Mouse (Mus musculus) urinary bladder, postnatal 25 days (tissue): ENCODE results near the gene Ubp1.

Source experiments
- DNase-seq: peaks from one replicate; pipeline ENCODE4 v3.0.0; 2022; ENCODE audit warnings: low spot score

Ubp1 gene

GRCm38 (mm10) chr9:113969399-113969798 lies 38.7 kb downstream of the Ubp1 start:
- no peak for DNase-seq

DNA sequence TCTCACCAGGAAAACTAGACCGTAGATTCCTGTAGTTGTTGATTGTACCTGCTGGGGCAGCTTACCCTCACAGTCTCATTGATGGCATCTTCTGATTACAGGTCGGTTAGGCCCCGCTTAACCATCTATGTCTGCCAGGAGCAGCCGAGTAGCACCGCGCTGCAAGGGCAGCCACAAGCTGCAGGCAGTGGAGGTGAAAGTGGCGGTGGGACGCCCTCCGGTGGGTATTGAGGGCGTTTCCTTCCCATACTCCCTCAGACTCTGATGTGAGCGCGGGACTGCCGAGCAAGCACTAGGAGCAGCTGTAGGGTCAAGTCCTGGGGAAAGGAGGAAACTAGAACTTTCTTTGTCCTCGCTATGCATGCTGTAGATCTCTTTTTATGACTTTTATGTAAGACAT lies 39.3 kb downstream of the Ubp1 start:
- no peak for DNase-seq

DNA sequence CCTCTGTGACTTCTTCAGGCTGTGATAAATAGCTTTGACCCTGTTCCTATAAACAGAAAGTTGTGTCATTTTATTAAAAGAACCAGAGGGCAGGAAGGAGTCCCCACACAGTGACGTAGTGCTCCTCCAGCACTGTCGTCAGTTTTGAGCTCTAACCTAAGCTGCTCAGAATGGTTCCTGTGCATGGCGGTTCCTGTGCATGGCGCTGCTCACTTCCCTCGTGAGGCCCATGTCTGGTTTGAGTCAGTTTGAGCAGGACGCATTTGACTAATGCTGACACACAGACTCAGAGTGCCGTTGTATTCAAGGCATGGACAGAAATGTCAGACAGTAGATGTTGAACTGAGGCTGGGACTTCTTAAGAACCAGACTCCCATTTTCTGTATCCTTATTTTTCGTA lies 40.9 kb downstream of the Ubp1 start:
- no peak for DNase-seq

- no peak for DNase-seq
Observed at GRCm38 (mm10) chr9:113973857-113974256, 43.1 kb downstream of the Ubp1 start.

DNA sequence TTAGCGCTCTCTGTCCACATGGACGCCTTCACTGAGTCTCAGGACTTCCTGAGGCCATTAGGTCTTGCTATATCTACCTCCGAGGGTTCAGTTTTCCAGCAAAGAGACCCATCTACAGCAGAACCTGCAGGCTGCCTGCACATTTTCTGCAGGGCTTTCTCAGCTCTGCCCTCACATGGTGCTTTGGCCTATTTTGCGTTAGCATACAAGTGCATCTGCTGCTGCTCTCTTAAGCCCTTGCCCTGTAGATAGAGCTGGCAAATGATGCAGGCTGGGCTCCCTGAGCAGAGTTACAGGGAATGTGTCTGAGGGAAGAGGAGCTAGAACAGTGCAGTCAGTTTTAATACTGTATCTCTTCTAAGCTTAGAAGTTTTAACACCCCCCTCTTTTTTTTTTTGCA lies 44.2 kb downstream of the Ubp1 start:
- no peak for DNase-seq

DNA sequence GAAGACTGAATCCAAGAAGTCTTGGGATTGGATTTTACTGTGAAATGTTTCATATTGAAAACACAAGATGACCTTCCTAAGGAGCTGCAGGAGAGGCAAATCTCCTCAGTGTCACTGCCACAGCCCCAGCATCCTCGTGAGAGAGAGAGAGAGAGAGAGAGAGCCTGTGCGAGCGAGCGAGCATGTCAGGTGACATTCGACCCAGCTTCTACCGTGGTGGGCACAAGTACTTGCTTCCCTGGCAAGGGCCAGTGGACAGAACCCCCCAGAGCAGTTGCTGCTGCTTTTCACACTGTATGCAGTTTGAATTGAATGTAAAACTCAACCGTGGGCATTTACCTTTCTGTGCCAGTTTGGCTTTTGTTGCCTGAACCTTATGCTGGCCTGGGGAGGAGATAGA lies 44.7 kb downstream of the Ubp1 start:
- DNase-seq = no peak

DNA sequence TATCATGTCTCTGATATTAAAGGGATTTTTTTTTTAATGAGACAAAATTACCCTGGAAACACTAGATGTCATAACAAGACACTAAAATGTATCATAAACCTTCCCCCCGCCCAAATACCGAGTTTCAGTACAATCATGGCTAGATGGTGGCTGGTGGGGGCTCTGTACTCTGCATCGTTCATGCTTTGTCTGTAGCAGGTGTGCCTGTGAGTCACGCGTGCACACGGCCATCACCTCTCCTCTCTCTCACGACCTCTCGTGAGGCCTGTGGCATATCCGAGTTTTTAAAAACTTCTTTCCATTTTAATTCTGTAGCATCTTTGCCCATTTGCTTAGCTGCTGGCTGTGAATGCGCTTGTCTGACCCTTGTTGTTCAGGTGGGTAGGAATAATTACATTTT lies 45.5 kb downstream of the Ubp1 start:
- no peak for DNase-seq

DNA sequence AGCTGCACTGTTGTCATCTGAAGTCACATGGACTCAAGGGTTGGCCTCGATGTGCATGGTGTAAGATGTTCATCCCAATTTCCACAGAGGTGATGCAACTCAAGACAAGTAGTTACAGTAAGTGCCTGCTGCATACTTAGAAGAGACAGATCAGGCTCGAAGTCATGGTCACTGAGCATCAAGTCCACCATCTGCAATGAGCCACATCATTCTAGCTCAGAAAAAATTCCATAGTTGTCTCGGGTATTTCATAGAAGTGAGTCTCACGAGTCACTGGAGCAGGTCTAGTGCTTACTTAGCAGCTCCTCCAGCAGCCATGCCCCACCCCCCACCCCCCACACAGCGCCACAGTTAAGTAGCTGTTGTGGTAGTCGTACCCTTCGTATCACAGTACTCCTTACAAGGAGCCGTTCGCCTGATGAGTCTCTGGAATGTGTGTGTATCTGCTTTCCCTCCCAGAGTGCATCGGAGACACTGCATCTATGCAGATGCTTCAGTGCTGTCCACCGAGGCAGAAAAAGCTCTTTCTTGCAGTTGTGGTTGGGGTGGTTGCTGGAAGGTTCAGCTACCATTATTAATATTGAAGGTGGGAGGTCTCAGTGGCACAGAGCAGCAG lies 46.6 kb downstream of the Ubp1 start:
- no peak for DNase-seq

DNA sequence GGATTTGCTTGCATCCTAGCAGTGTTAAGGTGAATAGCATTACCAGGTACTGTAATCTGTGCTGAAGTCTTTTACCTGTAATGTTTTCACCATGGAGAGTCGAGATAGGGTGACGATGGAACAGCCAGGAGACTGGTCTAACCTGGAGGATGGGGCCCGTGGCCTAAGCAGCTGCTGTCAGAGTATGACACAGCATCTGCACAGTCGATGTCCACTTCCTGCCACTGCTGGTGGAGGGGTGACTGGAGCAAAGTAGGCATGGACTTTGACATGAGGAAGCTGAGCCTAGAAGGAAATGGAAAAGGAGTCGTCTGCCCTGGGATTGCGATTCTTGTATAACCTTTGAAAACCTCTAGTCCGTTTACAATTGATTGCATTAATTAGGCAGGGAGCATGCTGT lies 47.9 kb downstream of the Ubp1 start:
- no peak for DNase-seq

DNA sequence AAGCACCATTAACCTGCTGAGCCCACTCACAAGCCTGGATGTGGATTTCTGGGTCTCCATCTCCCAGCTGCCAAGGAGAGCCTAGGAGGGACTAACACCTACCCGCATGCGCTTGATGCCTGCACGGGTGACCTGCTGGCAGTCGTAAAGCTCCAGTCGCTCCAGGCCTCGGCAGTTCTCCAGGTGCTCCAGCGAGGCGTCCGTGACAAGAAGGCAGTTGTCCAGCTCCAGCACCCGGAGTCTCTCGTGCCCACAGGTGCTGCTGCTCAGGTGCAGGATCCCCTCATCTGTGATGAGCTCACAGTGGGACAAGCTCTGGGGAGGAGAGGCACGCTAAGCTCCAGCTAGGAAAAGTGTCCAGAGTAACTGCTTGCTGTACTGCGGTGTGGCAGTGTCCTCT lies 48.6 kb downstream of the Ubp1 start:
- DNase-seq = no peak

GRCm38 (mm10) chr9:113981099-113981880 lies 50.6 kb downstream of the Ubp1 start:
- DNase-seq = no peak

DNA sequence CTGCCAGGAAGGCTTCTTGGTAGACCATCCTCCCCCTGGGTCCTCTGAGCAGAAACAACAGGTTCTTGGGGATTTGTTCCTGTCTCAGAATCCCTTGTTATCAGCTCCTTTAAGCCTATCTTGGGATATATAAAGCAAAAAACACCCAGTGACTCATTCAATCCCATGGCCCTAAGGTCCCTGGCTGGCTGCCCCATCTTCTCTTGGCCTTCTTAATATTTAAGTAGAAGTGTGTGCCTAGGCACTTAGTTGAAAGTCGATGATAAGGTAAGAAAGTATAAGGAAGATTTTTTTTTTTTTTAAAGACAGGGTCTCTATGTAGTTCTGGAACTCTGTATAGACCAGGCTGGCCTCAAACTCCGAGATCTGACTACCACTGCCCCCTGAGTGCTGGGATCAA lies 51.7 kb downstream of the Ubp1 start:
- no peak for DNase-seq

DNA sequence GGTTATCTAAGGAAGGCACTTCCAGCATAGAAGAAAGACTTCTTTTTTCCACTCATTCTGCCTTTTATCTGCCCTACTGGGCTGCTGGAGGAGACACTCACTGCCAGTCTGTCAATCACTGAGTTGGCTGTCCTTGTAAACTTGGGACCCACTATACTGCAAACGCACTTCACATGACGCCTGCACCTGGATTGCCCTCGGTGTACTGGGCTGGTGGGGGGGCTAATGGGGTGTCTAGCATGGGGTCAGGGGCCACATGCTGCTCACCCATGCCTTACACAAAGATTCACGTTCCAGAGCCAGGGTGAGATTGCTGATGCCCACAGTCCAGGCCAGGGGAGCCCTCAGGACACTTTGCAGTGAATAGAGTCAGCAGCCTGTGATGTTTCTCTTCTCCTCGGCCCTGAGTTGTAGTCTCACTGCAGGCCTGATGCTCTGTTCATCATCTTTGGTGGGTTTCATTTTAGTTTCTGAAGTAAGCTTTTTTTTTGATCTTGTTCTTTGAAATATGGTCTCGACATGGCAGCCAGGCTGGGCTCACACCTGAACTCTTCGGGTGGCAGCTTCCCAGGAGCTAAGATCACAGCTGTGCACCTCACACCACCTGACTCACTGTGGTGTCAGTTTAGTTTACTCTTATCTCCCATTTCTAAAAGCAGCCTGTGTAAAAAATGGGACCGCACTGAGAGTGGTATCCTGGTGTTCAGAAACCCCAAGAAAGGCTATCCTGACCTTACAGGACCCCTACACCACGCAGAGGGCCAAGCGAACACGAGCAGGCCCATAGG lies 52.3 kb downstream of the Ubp1 start:
- DNase-seq = no peak

DNA sequence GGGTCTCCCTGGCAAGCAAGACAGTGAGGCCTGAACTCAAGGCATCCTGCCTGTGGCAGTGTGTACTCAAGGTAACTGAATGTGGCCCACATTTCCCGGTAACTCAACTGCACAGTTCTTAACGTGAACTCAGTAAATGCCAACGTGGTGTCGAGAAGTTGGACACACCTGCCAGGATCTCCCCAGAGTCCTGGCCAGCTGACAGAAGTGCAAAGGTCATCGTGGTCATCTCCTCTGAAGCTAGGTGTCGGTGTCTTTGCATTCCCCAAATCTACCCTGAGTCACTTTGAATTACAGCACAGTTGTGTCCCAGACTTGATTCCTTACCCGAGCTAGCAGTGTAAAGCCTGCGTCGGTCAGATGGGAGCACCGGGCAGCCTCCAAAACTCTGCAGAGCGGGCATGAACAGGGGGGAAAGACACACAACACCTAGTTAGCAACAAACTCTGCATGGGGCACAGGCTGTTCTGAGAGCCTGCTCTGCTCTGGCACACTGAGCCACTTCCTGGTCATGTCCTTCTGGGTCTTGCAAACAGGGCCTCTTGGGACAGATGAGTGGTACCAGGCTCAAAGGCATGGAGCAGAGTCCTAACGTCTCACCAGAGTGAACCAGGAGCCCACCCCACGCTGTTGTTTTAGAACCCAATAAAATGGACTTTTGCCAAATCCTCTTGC lies 54.3 kb downstream of the Ubp1 start:
- DNase-seq = no peak

DNA sequence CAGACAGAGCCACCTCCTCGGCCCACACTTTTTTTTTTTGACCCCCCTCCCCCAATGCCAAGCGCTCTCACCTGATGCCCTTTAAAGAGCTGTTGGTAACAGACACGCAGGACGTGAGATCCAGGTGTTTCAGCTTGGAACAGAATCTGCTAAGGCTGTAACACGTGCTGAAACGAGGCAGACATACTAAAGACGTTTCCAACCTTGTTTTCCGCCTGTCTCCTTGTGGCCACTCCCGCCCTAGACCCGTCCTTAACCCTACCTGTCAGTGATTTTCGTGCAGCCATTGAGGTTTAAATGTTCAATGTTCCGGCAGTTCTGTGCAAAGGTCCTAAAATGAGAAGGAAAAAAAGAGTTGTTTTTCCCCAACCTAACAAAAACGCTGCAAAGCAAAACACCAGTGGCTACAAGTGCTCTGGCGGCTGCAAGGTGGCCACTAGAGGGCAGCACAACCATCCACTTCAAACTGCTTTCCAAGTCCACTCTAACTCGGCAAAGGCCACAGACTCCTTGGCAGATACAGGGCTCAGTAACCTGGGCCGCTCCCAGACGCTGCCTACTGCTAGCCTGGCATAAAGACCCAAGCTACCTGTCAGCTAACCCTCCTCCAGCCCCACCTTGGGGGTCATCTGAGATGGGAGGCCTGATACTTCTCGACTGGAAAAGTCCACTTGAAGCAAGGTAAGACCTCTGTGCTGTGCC lies 60.0 kb downstream of the Ubp1 start:
- DNase-seq = peak; percentile 78

DNA sequence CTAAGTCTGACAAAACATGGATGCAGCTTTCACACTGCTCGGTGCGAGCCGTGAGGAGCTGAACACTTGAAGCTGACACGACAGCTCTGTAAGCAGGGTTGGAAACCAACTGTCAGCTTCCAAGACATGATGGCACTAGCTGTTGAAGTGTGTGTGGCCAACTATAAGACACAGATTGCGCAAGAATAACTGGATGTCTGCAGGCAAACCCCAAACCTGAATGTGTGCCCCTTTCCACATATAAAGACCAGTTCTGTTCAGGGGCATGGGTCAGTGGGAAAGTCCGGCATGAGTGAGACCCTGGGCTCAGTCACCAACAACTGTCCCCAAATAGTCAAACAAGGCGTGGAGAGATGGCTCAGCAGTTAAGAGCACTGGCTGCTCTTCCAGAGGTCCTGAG lies 62.1 kb downstream of the Ubp1 start:
- DNase-seq = no peak

GRCm38 (mm10) chr9:113998311-113998710 lies 67.6 kb downstream of the Ubp1 start:
- no peak for DNase-seq

DNA sequence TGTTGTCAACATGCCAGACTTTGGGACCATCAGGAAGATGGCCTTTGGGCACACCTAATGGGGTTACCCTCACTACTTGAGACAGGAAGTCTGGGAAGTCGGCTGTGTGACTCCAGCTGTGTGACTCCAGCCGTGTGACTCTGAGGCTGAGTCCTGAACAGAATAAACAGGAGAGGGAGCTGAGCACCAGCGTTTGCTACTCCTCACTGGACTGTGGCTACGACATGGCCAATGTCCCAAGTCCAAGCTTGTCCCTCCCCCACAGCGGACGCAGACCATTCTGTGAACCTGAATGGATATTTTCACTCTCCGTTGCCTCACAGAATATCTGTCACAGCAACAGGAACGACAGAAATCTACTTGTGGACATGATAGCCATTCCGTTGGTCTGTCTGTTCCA lies 76.1 kb downstream of the Ubp1 start:
- DNase-seq = no peak

DNA sequence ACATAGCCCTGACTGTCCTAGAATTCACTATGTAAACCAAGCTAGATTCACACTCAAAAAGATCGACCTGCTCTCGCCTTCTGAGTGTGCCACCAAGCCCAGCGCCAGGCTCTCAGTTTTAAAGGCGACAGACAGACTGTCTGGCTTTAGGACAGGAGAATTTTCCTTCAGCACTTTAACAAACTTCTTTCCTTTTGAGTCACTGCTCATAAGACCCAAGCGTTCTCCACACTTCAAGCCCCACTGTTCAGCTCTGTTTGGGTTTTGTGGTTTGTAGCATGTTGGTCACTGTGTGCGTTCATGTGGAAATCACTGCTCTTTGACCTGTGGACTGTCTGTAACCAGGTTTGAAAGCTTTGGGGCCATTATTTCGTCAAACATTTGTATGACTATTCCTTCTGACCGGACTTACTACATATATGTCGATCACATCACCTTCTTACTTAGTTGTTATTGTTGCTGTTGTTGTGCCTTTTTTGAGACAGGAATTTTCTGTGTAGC lies 77.2 kb downstream of the Ubp1 start:
- DNase-seq = no peak

GRCm38 (mm10) chr9:114009526-114009925 lies 78.8 kb downstream of the Ubp1 start:
- no peak for DNase-seq

GRCm38 (mm10) chr9:114011203-114011602 lies 80.5 kb downstream of the Ubp1 start:
- no peak for DNase-seq

DNA sequence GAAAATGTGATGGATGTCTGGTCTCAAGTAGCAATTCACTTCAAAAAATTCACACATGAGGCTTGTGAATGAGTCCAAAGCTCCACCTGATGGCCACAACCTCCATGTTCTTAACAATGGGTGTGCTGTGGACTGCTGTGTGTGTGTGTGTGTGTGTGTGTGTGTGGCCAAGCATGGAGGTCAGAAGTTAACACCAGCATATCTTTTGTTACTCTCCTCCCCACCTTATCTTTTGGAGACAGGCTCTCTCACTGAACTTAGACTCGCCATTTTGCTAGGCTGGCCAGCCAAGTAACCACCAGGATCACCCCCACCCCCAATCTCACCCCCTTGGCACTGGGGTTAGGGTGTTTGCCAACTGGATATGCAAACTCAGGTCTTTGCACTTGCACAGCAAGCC lies 83.3 kb downstream of the Ubp1 start:
- DNase-seq = no peak
